Mouse (Mus musculus) bone marrow macrophage, adult 2 months (primary cell): ENCODE results near the gene Gsdma2.

Experiments used
- CTCF ChIP-seq: IDR thresholded peaks from 2 replicates; pipeline ENCODE4 v1.5.1; 2012; ENCODE audit warnings: low read depth, mild to moderate bottlenecking, low read length, moderate library complexity
- POLR2A ChIP-seq: IDR thresholded peaks from 2 replicates; pipeline ENCODE4 v1.6.1; 2012; ENCODE audit warnings: mild to moderate bottlenecking, low read depth, low read length, borderline replicate concordance

- TF ChIP-seq POLR2A: no peak
- TF ChIP-seq CTCF: no peak
Observed at GRCm38 (mm10) chr11:98645946-98646345, 613 bp upstream of the Gsdma2 start.
